Mouse (Mus musculus) embryonic facial prominence, embryonic 10.5 days (tissue): ENCODE results near the gene Mrpl50. TPM values are rescaled to one million over a fixed set of nuclear protein-coding genes. Genes with fewer than 3 reads are reported as not detected.

ENCODE experiments used
- polyA plus RNA-seq: library from polyadenylated mRNA; unstranded; fragments of >200 nt; fragmentation: Nextera tagmentation; extraction: Ambion mirVana; gene quantifications from 2 replicates; pipeline ENCODE4 v1.2.1, GENCODE M21; 2016

Mrpl50 gene
- polyA plus RNA-seq, 1 experiment from 2014 or later, result 83.6 TPM

Other genes with a start within 250 kb of the Mrpl50 start
- gene Acnat2, start 112.9 kb downstream of the Mrpl50 start, polyA plus RNA-seq, result not detected in 2 replicates
- gene Acnat1, start 47.2 kb downstream of the Mrpl50 start, polyA plus RNA-seq, result 0.20 TPM in 1 of 2 replicates, not detected in the other
- gene Baat, start 14.5 kb downstream of the Mrpl50 start, polyA plus RNA-seq, result 0.20 and 0.25 TPM in 2 replicates
- gene Zfp189, start 83 bp upstream of the Mrpl50 start, polyA plus RNA-seq, result 10.7 and 11.2 TPM in 2 replicates
- gene Aldob, start 28.5 kb upstream of the Mrpl50 start, polyA plus RNA-seq, result not detected in 2 replicates
- gene Tmem246, start 76.8 kb upstream of the Mrpl50 start, polyA plus RNA-seq, result 10.6 and 12.0 TPM in 2 replicates
- 48.9 and 51.4 TPM in 2 replicates for gene Rnf20, start 110.9 kb upstream of the Mrpl50 start, polyA plus RNA-seq
- not detected in 2 replicates for gene Ppp3r2, start 160.9 kb upstream of the Mrpl50 start, polyA plus RNA-seq